ENCODE assay signal across 28 mouse cellular contexts in the genomic region with DNA sequence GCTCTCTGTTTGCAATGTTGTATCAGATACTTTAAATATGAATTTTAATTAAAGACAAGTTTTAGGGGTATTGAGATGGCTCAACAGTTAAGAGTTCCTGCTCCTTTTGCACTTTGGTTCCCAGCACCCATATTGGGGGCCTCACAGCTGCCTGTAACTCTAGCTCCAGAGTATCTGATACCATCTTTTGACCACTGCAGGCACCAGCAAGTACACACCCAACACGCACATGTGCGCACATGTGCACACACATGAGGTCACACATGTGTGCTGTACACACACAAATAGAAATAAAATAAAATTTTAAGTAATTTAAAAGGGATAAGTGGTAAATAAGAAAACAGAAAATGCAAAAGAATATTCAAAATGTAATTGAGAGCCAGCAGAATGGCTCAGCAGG.
"Had no signal": no experiment of that assay in that cellular context is flagged by ENCODE, and none has a peak within 500 bp of the region (broad histone marks: within the 10 kb centered on the region; RNA-seq: fewer than 3 reads in every experiment).

No protein-coding gene starts in this region.

- H3K4me3 ChIP-seq: embryonic facial prominence, embryonic 10.5 days; embryonic facial prominence, embryonic 12.5 days; embryonic facial prominence, embryonic 13.5 days; embryonic facial prominence, embryonic 15.5 days; erythroblast, embryonic 14.5 days; forebrain, embryonic 10.5 days; forebrain, embryonic 12.5 days; forebrain, embryonic 13.5 days; forebrain, embryonic 15.5 days; gastrocnemius, adult 2 months; heart, adult 2 months had no signal

- H3K27me3 ChIP-seq: embryonic facial prominence, embryonic 12.5 days; embryonic facial prominence, embryonic 13.5 days; embryonic facial prominence, embryonic 15.5 days; forebrain, embryonic 12.5 days; forebrain, embryonic 13.5 days; forebrain, embryonic 15.5 days had no signal

- H3K4me1 ChIP-seq: embryonic facial prominence, embryonic 15.5 days; forebrain, embryonic 12.5 days; forebrain, embryonic 13.5 days; forebrain, embryonic 15.5 days had no signal

- DNase-seq: cerebellum, adult 2 months; cerebellum, adult 8-10 months; cerebellum, adult 9-10 months; cerebellum, adult 9-11 months; cerebellum, postnatal 10 days; cerebellum, postnatal 14 days; cerebellum, postnatal 25 days; cerebellum, postnatal 36 days; embryo, embryonic 11 days; forebrain, postnatal 0 days; gastrocnemius, adult 2 months; gastrocnemius, postnatal 10 days; gastrocnemius, postnatal 14 days; gastrocnemius, postnatal 25 days; gastrocnemius, postnatal 36 days; heart, adult 18-20 months; heart, adult 2 months had no signal

- H3K27ac ChIP-seq: embryonic facial prominence, embryonic 10.5 days; embryonic facial prominence, embryonic 12.5 days; embryonic facial prominence, embryonic 13.5 days; embryonic facial prominence, embryonic 15.5 days; forebrain, embryonic 10.5 days; forebrain, embryonic 12.5 days; forebrain, embryonic 13.5 days; forebrain, embryonic 15.5 days; gastrocnemius, adult 2 months; heart, adult 2 months had no signal

- ATAC-seq: forebrain, embryonic 13.5 days; forebrain, embryonic 14.5 days; forebrain, embryonic 15.5 days; forebrain, embryonic 16.5 days; forebrain, postnatal 0 days had no signal

- H3K9me3 ChIP-seq: embryonic facial prominence, embryonic 10.5 days; embryonic facial prominence, embryonic 12.5 days; embryonic facial prominence, embryonic 15.5 days; forebrain, embryonic 10.5 days; forebrain, embryonic 12.5 days; forebrain, embryonic 13.5 days; forebrain, embryonic 15.5 days had no signal

- H3K9ac ChIP-seq: embryonic facial prominence, embryonic 12.5 days; embryonic facial prominence, embryonic 13.5 days; embryonic facial prominence, embryonic 15.5 days; forebrain, embryonic 12.5 days; forebrain, embryonic 13.5 days; forebrain, embryonic 15.5 days; forebrain, postnatal 0 days had no signal

- H3K4me2 ChIP-seq: embryonic facial prominence, embryonic 12.5 days; embryonic facial prominence, embryonic 13.5 days; embryonic facial prominence, embryonic 15.5 days; forebrain, embryonic 12.5 days; forebrain, embryonic 13.5 days; forebrain, embryonic 15.5 days had no signal
